Mouse (Mus musculus) intestine, embryonic 14.5 days (tissue): ENCODE data around the gene Nktr. TPM values are rescaled to one million over a fixed set of nuclear protein-coding genes. Genes with fewer than 3 reads are reported as not detected.

Experiments used
- ATAC-seq: fragments of 200-750 bp; cut with Nextera tagmentation; replicated peaks from 2 replicates; pipeline ENCODE4 v1.8.0; 2017; ENCODE audit warnings: low read depth, moderate number of reproducible peaks, moderate TSS enrichment, moderate library complexity; ENCODE audit not compliant: low FRiP score, low TSS enrichment
- DNase-seq: peaks from one replicate; pipeline ENCODE4 v3.0.0-alpha.2; 2018; ENCODE audit warnings: low spot score
- H3K27ac ChIP-seq: fragments of 300-500 bp; sonication (generic); 2 replicates; pipeline ENCODE4 v1.5.1; 2014; ENCODE audit warnings: low read depth, mild to moderate bottlenecking, control low read depth
- H3K27me3 ChIP-seq: fragments of 300-500 bp; sonication (generic); replicated peaks from 2 replicates; pipeline ENCODE4 v1.6.1; 2014; ENCODE audit warnings: low read length, control low read depth; ENCODE audit not compliant: control insufficient read depth, insufficient read depth
- H3K36me3 ChIP-seq: fragments of 300-500 bp; sonication (generic); 2 replicates; pipeline ENCODE4 v1.6.1; 2014; ENCODE audit warnings: low read length, control low read depth; ENCODE audit not compliant: control insufficient read depth, insufficient read depth
- H3K4me1 ChIP-seq: fragments of 300-500 bp; sonication (generic); replicated peaks from 2 replicates; pipeline ENCODE4 v1.6.1; 2014; ENCODE audit warnings: low read length, control low read depth, mixed read lengths; ENCODE audit not compliant: control insufficient read depth, insufficient read depth
- H3K4me2 ChIP-seq: fragments of 300-500 bp; sonication (generic); 2 replicates; pipeline ENCODE4 v1.6.1; 2014; ENCODE audit warnings: low read length
- H3K4me3 ChIP-seq: fragments of 300-500 bp; sonication (generic); 2 replicates; pipeline ENCODE4 v1.5.1; 2014; ENCODE audit warnings: low read depth, low read length, control low read depth, mixed read lengths
- H3K9ac ChIP-seq: fragments of 300-500 bp; sonication (generic); 2 replicates; pipeline ENCODE4 v1.6.1; 2014; ENCODE audit warnings: mild to moderate bottlenecking, low read length
- H3K9me3 ChIP-seq: fragments of 300-500 bp; sonication (generic); 2 replicates; pipeline ENCODE4 v1.6.1; 2016; ENCODE audit warnings: low read length, control low read depth; ENCODE audit not compliant: control insufficient read depth
- whole genome bisulfite sequencing: fragments of 180-500 bp; shearing (Covaris S2); extraction: QIAGEN DNeasy Blood & Tissue Kit; methylation state at CpG from one replicate; pipeline ENCODE4 v1.1.7; 2014; 5-methylcytosine and 5-hydroxymethylcytosine counted together
- polyA plus RNA-seq: library from polyadenylated mRNA; unstranded; fragments of >200 nt; fragmentation: Nextera tagmentation; extraction: Ambion mirVana; gene quantifications from 2 replicates; pipeline ENCODE4 v1.2.1, GENCODE M21; 2014

Gene Nktr
- polyA plus RNA-seq, 1 experiment from 2014 or later: 71.7 TPM

- Histone ChIP-seq H3K4me2 (peak overlapping the region; percentile 65), H3K27me3 (peaks cover 37% of the 10 kb centered on the region), H3K36me3 (no peaks in the 10 kb centered on the region), H3K4me3 (peak overlapping the region; percentile 23), H3K4me1 (peaks cover 9% of the 10 kb centered on the region; the same call in 1 of the 2 replicates), H3K9ac (0 out of 2 replicates have a peak overlapping the region, but pooled peaks have one; percentile 13), H3K27ac (no peak overlapping the region), H3K9me3 (no peaks in the 10 kb centered on the region)
- peak; percentile 74 for DNase-seq
- 13% methylated on average over 54 of the region's 54 CpGs for WGBS
- ATAC-seq: peak; percentile 30; the same call in 1 of the 2 replicates
Observed at GRCm38 (mm10) chr9:121778066-121778624, 59.2 kb downstream of the Nktr start.

GRCm38 (mm10) chr9:121784801-121785200, 65.8 kb downstream of the Nktr start:
- WGBS: 85% methylated on average over 12 of the region's 12 CpGs
- no peak for ATAC-seq

GRCm38 (mm10) chr9:121785261-121785660, 66.3 kb downstream of the Nktr start:
- Histone ChIP-seq H3K9me3 (no peaks in the 10 kb centered on the region), H3K36me3 (no peaks in the 10 kb centered on the region)
- ATAC-seq: no peak

More at GRCm38 (mm10) chr9:121784801-121785200, 65.8 kb downstream of the Nktr start:
- no peak for DNase-seq
- H3K9ac ChIP-seq: no peak overlapping the region
- H3K9me3 ChIP-seq: no peaks in the 10 kb centered on the region
- no peaks in the 10 kb centered on the region for H3K36me3 ChIP-seq
- H3K4me2 ChIP-seq: no peak overlapping the region
- H3K27me3 ChIP-seq: no peaks in the 10 kb centered on the region
- no peak overlapping the region for H3K27ac ChIP-seq
- no peak overlapping the region for H3K4me3 ChIP-seq
- no peaks in the 10 kb centered on the region for H3K4me1 ChIP-seq

GRCm38 (mm10) chr9:121786359-121786758, 67.4 kb downstream of the Nktr start:
- no peaks in the 10 kb centered on the region for H3K27me3 ChIP-seq
- no peak overlapping the region for H3K4me3 ChIP-seq
- no peaks in the 10 kb centered on the region for H3K36me3 ChIP-seq
- WGBS: 82% methylated on average over 2 of the region's 2 CpGs
- 0 out of 2 replicates have a peak, but pooled peaks cover under 1% of the 10 kb centered on the region for H3K4me1 ChIP-seq
- ATAC-seq: no peak
- H3K4me2 ChIP-seq: no peak overlapping the region
- no peak for DNase-seq
- no peaks in the 10 kb centered on the region for H3K9me3 ChIP-seq
- H3K9ac ChIP-seq: no peak overlapping the region
- no peak overlapping the region for H3K27ac ChIP-seq

More at GRCm38 (mm10) chr9:121785261-121785660, 66.3 kb downstream of the Nktr start:
- Histone ChIP-seq H3K4me2 (no peak overlapping the region), H3K27me3 (no peaks in the 10 kb centered on the region), H3K4me3 (no peak overlapping the region), H3K9ac (no peak overlapping the region), H3K27ac (no peak overlapping the region), H3K4me1 (no peaks in the 10 kb centered on the region)
- DNase-seq: no peak
- 81% methylated on average over 8 of the region's 8 CpGs for WGBS

GRCm38 (mm10) chr9:121791206-121791605, 72.2 kb downstream of the Nktr start:
- peak; percentile 27 for ATAC-seq
- Histone ChIP-seq H3K4me1 (peaks cover 4% of the 10 kb centered on the region; the same call in 1 of the 2 replicates), H3K9me3 (no peaks in the 10 kb centered on the region), H3K4me2 (no peak overlapping the region), H3K36me3 (no peaks in the 10 kb centered on the region), H3K27ac (peak overlapping the region; percentile 11; the same call in 1 of the 2 replicates), H3K4me3 (no peak overlapping the region), H3K27me3 (no peaks in the 10 kb centered on the region), H3K9ac (no peak overlapping the region)
- WGBS: 11% methylated on average over 5 of the region's 5 CpGs
- DNase-seq: peak; percentile 89

- WGBS: 56% methylated on average over 22 of the region's 24 CpGs
- H3K27ac ChIP-seq: no peak within 1 kb of the TSS
- no peaks in the 10 kb centered on the region for H3K36me3 ChIP-seq
- no peak within 1 kb of the TSS for H3K4me3 ChIP-seq
- peaks cover 4% of the 10 kb centered on the region; the same call in 1 of the 2 replicates for H3K4me1 ChIP-seq
- H3K9ac ChIP-seq: no peak within 1 kb of the TSS
- no peak for ATAC-seq
- no peaks in the 10 kb centered on the region for H3K27me3 ChIP-seq
- H3K9me3 ChIP-seq: no peaks in the 10 kb centered on the region
- no peak within 1 kb of the TSS for H3K4me2 ChIP-seq
- DNase-seq: no peak
Observed at GRCm38 (mm10) chr9:121791757-121792521, 73.0 kb downstream of the Nktr start, which contains the start of gene Hhatl. Gene Hhatl (minus strand): TSS chr9:121792507.

- H3K9ac ChIP-seq: no peak overlapping the region
- DNase-seq (no peak), ATAC-seq (no peak)
- no peak overlapping the region for H3K27ac ChIP-seq
- H3K4me2 ChIP-seq: no peak overlapping the region
- no peaks in the 10 kb centered on the region for H3K36me3 ChIP-seq
- no peak overlapping the region for H3K4me3 ChIP-seq
- H3K27me3 ChIP-seq: no peaks in the 10 kb centered on the region
- 40% methylated on average over 1 of the region's 1 CpGs for WGBS
- H3K4me1 ChIP-seq: peaks cover 4% of the 10 kb centered on the region; the same call in 1 of the 2 replicates
- H3K9me3 ChIP-seq: no peaks in the 10 kb centered on the region
Observed at GRCm38 (mm10) chr9:121794972-121795539, 76.1 kb downstream of the Nktr start.

GRCm38 (mm10) chr9:121797722-121798121, 78.8 kb downstream of the Nktr start:
- H3K27me3 ChIP-seq: no peaks in the 10 kb centered on the region
- H3K9ac ChIP-seq: no peak overlapping the region
- H3K9me3 ChIP-seq: no peaks in the 10 kb centered on the region
- H3K27ac ChIP-seq: no peak overlapping the region
- DNase-seq (peak; percentile 81), ATAC-seq (peak; percentile 28; the same call in 1 of the 2 replicates)
- peak overlapping the region; percentile 23; the same call in 1 of the 2 replicates for H3K4me2 ChIP-seq
- H3K4me1 ChIP-seq: no peaks in the 10 kb centered on the region; the same call in 1 of the 2 replicates
- H3K4me3 ChIP-seq: no peak overlapping the region
- WGBS: 12% methylated on average over 12 of the region's 12 CpGs
- H3K36me3 ChIP-seq: no peaks in the 10 kb centered on the region
